9 mouse cellular contexts compared by ENCODE assay signal in genomic region chr4:44249705-44250104, GRCm38 (mm10). TPM values are rescaled to one million over a fixed set of nuclear protein-coding genes. Genes with fewer than 3 reads are reported as not detected.
DNase-seq lines count a peak whose midpoint lies in the region; ATAC-seq and TF ChIP-seq lines count a peak whose summit lies in the region.
"Had no signal": no experiment of that assay in that cellular context is flagged by ENCODE, and none has a peak within 500 bp of the region (broad histone marks: within the 10 kb centered on the region; RNA-seq: fewer than 3 reads in every experiment).

No protein-coding gene starts in this region.

- no peak for TF ChIP-seq EP300 in heart, postnatal 0 days (IDR thresholded peaks at IDR 0.05; ENCODE audit: low read depth)

- no peak overlapping the region for H3K27ac ChIP-seq in heart, postnatal 0 days (ENCODE audit: low read depth)
- no peak overlapping the region for H3K27ac ChIP-seq in hindbrain, embryonic 15.5 days (replicated peaks)
- H3K27ac ChIP-seq in midbrain, embryonic 16.5 days (ENCODE audit: low read length) = peak overlapping the region; percentile 64

- no peaks in the 10 kb centered on the region for H3K9me3 ChIP-seq in heart, postnatal 0 days (replicated peaks; ENCODE audit: control insufficient read depth, low read length)
- no peaks in the 10 kb centered on the region for H3K9me3 ChIP-seq in hindbrain, embryonic 15.5 days
- H3K9me3 ChIP-seq in midbrain, embryonic 16.5 days (replicated peaks; ENCODE audit: control insufficient read depth, low read length, poor library complexity, severe bottlenecking) = no peaks in the 10 kb centered on the region
- H3K9me3 ChIP-seq: G1E had no signal

- ATAC-seq in heart, postnatal 0 days (ENCODE audit: insufficient read depth, low read depth) = no peak
- no peak for ATAC-seq in hindbrain, embryonic 15.5 days (ENCODE audit: low FRiP score, low read depth)
- 0 out of 2 replicates have a peak, but pooled peaks have one; percentile 18 for ATAC-seq in midbrain, embryonic 16.5 days

- no peak for DNase-seq in heart, postnatal 0 days (ENCODE audit: low spot score)
- no peak for DNase-seq in heart, postnatal 36 days
- DNase-seq in embryo, embryonic 10 days (ENCODE audit: low spot score) = peak; percentile 16
- no peak for DNase-seq in kidney, adult 9 months
- no peak for DNase-seq in cerebellum, postnatal 25 days
- no peak for DNase-seq in cerebellum, adult 18-20 months

- no peaks in the 10 kb centered on the region for H3K27me3 ChIP-seq in heart, postnatal 0 days (ENCODE audit: control insufficient read depth, insufficient read depth, low read length)
- no peaks in the 10 kb centered on the region for H3K27me3 ChIP-seq in hindbrain, embryonic 15.5 days
- H3K27me3 ChIP-seq in midbrain, embryonic 16.5 days (ENCODE audit: control insufficient read depth, insufficient read depth, low read depth, low read length) = no peaks in the 10 kb centered on the region

- H3K36me3 ChIP-seq in heart, postnatal 0 days (replicated peaks; ENCODE audit: control insufficient read depth, insufficient read depth, low read length) = no peaks in the 10 kb centered on the region
- no peaks in the 10 kb centered on the region for H3K36me3 ChIP-seq in hindbrain, embryonic 15.5 days
- H3K36me3 ChIP-seq in midbrain, embryonic 16.5 days (ENCODE audit: control insufficient read depth, insufficient read depth, low read length) = no peaks in the 10 kb centered on the region
- H3K36me3 ChIP-seq: G1E had no signal

- TF ChIP-seq CTCF in heart, postnatal 0 days (IDR thresholded peaks at IDR 0.05; ENCODE audit: low read depth) = no peak

- 6% methylated on average over 10 of the region's 10 CpGs for WGBS in heart, postnatal 0 days
- 6% methylated on average over 8 of the region's 10 CpGs for WGBS in hindbrain, embryonic 15.5 days
- 1% methylated on average over 5 of the region's 10 CpGs for WGBS in midbrain, embryonic 16.5 days

- H3K4me1 ChIP-seq in heart, postnatal 0 days (ENCODE audit: control insufficient read depth, insufficient read depth) = no peaks in the 10 kb centered on the region
- peaks cover 28% of the 10 kb centered on the region for H3K4me1 ChIP-seq in hindbrain, embryonic 15.5 days (replicated peaks)
- H3K4me1 ChIP-seq in midbrain, embryonic 16.5 days (ENCODE audit: control insufficient read depth, insufficient read depth, low read length) = peaks cover 34% of the 10 kb centered on the region

- peak overlapping the region; percentile 18; the same call in 1 of the 2 replicates for H3K4me2 ChIP-seq in heart, postnatal 0 days (ENCODE audit: low read depth, low read length)
- peak overlapping the region; percentile 33 for H3K4me2 ChIP-seq in hindbrain, embryonic 15.5 days
- peak overlapping the region; percentile 39 for H3K4me2 ChIP-seq in midbrain, embryonic 16.5 days (ENCODE audit: low read length)

- H3K4me3 ChIP-seq in heart, postnatal 0 days (ENCODE audit: low read depth, low read length) = no peak overlapping the region
- no peak overlapping the region for H3K4me3 ChIP-seq in hindbrain, embryonic 15.5 days
- no peak overlapping the region for H3K4me3 ChIP-seq in midbrain, embryonic 16.5 days (ENCODE audit: low read depth, low read length)

- H3K9ac ChIP-seq in heart, postnatal 0 days (replicated peaks; ENCODE audit: low read depth, low read length) = no peak overlapping the region
- no peak overlapping the region for H3K9ac ChIP-seq in hindbrain, embryonic 15.5 days
- no peak overlapping the region for H3K9ac ChIP-seq in midbrain, embryonic 16.5 days (ENCODE audit: low read depth, low read length)

- intact Hi-C loops in heart, postnatal 36 days (cut with DNase I) = no loop called here

RNA-seq across cellular contexts. Expression of gene Rnf38, which starts 16.1 kb away (rescaled TPM):
- total RNA-seq in heart, postnatal 0 days (2014; rRNA removed; ENCODE audit: low replicate concordance) = 41.1 and 61.1 TPM in 2 replicates
- polyA plus RNA-seq in heart, postnatal 0 days (2015; fragmentation: Nextera tagmentation; extraction: Ambion mirVana) = 7.3 and 7.5 TPM in 2 replicates
- total RNA-seq in heart, postnatal 36 days (2021) = 10 to 100 TPM; 32.0 to 36.4 TPM
- polyA plus RNA-seq in hindbrain, embryonic 15.5 days (2015; fragmentation: Nextera tagmentation; extraction: Ambion mirVana) = 30.3 and 30.5 TPM in 2 replicates
- 30.3 and 38.5 TPM in 2 replicates for polyA plus RNA-seq in midbrain, embryonic 16.5 days (2015; fragmentation: Nextera tagmentation; extraction: Ambion mirVana)

RNA-seq across cellular contexts. Expression of gene Melk, which starts 51.0 kb away (rescaled TPM):
- 13.2 and 13.7 TPM in 2 replicates for total RNA-seq in heart, postnatal 0 days (2014; rRNA removed; ENCODE audit: low replicate concordance)
- polyA plus RNA-seq in heart, postnatal 0 days (2015; fragmentation: Nextera tagmentation; extraction: Ambion mirVana) = 6.3 and 6.9 TPM in 2 replicates
- total RNA-seq in heart, postnatal 36 days (2021) = under 1 TPM; 0.27 to 0.39 TPM
- 8.5 and 10.3 TPM in 2 replicates for polyA plus RNA-seq in hindbrain, embryonic 15.5 days (2015; fragmentation: Nextera tagmentation; extraction: Ambion mirVana)
- 4.0 and 5.7 TPM in 2 replicates for polyA plus RNA-seq in midbrain, embryonic 16.5 days (2015; fragmentation: Nextera tagmentation; extraction: Ambion mirVana)
